Mouse (Mus musculus) lung, adult 10 weeks (tissue): Measurements from ENCODE around the gene Gm13941. TPM values are rescaled to one million over a fixed set of nuclear protein-coding genes. Genes with fewer than 3 reads are reported as not detected.

Experiments used
- polyA plus RNA-seq: library from polyadenylated mRNA; stranded (reverse); fragments of 350-450 nt; fragmentation: Illumina TruSeq; extraction: RNeasy Lipid Tissue Mini Kit (QIAGEN cat#74804); gene quantifications from one replicate; pipeline ENCODE4 v1.2.3, GENCODE M21; 2014; ENCODE audit warnings: low read depth, low replicate concordance; ENCODE audit not compliant: insufficient read depth

Gene Gm13941
- polyA plus RNA-seq, result not detected

DNA sequence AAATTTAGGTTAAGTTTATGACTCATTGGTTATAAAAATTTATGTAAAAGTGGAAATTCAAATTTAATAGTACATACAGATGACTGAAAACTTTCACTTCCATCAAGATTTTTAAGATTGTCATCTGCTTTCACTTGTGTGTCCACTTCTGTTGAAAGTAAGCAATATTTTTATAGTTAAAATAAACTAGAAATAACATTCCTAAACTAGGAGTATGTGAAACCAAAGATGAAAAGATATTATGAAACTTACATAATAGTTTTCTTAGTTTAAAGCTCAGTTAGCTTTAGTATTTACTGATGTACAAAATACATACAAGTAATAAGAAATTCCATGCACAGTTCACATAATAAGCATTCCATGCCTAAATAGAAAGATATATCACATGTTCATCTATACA is at the start of gene Gm13941:
Gene Gm13941, minus strand, starts transcription at position 101 of the 400 bp plus-strand sequence.

DNA sequence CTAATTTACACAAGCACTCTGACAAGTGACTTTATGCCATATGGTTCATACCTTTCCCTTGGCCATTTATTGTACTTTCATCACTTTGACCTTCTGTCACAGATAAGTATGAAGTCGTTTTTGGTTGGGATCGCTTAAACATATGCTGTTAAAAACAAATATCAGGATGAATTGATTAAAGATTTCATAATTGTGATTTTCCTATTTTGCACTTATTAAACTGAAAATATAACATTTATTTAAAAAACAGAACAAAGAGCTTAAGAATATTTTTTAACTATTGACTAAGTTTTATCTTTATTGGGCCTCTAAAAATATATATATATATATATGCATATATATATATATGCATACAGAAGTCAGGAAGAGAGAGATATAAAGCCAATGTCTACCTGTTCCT is 47.1 kb upstream of the Gm13941 start, which contains the start of gene Gm15130:
Gene Gm15130, minus strand, starts transcription at position 101 of the 400 bp plus-strand sequence.

Other genes starting within 250 kb of the Gm13941 start
- gene Ano3, start 155.1 kb downstream of the Gm13941 start, polyA plus RNA-seq, result 0.03 TPM
- gene Gm15130, start 47.0 kb upstream of the Gm13941 start, polyA plus RNA-seq, result not detected
- gene 4930430A15Rik, start 123.6 kb upstream of the Gm13941 start, polyA plus RNA-seq, result not detected
- gene Olfr1275, start 129.3 kb upstream of the Gm13941 start, polyA plus RNA-seq, result not detected
- gene Olfr1276, start 148.5 kb upstream of the Gm13941 start, polyA plus RNA-seq, result not detected
- not detected for gene Olfr1277, start 168.1 kb upstream of the Gm13941 start, polyA plus RNA-seq
- gene Olfr1278, start 184.2 kb upstream of the Gm13941 start, polyA plus RNA-seq, result not detected
- not detected for gene Olfr1279, start 194.7 kb upstream of the Gm13941 start, polyA plus RNA-seq
- gene Olfr1280, start 208.0 kb upstream of the Gm13941 start, polyA plus RNA-seq, result not detected
- not detected for gene Olfr1281, start 220.5 kb upstream of the Gm13941 start, polyA plus RNA-seq
- not detected for gene Olfr1282, start 230.1 kb upstream of the Gm13941 start, polyA plus RNA-seq